Mouse (Mus musculus): ENCODE measurements at regions not wholly inside any gene's neighbourhood (a gene's known extent, or its start where the extent isn't known, plus 50 kb on each side); places are given as distances from the start of the nearest gene placed in this dataset.

DNA sequence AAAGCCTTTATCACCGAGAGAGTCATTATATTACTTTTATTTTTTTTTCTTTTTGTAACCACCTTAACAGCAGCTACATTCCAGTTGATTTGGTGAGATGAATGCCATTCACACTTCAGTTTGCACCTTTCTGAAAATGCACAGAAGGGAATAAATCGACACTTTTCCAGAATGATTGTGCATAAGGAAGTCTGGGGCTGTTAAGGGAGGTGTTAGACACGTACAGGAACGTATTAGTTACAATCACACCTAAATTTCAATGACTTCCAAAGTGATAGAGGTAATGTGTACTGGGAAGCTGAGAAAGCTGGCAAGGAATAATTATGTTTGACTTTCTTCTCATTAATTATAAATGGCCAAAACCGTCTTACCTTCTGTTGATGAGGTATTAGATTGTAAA lies 352.7 kb upstream of the Epha3 start:
- Histone ChIP-seq H3K27me3 (ENCODE audit: control insufficient read depth, insufficient read depth, low read length) (no peaks in the 10 kb centered on the region), H3K4me2 (replicated peaks) (no peak overlapping the region), H3K9me3 (ENCODE audit: control insufficient read depth, low read length) (no peaks in the 10 kb centered on the region), H3K4me3 (replicated peaks; ENCODE audit: low read length) (no peak overlapping the region), H3K9ac (no peak overlapping the region), H3K27ac (no peak overlapping the region), H3K4me1 (replicated peaks; ENCODE audit: control insufficient read depth, insufficient read depth, low read length) (no peaks in the 10 kb centered on the region), H3K36me3 (replicated peaks; ENCODE audit: control insufficient read depth, insufficient read depth) (no peaks in the 10 kb centered on the region)
- ATAC-seq (ENCODE audit: low FRiP score) (no peak), DNase-seq (ENCODE audit: low spot score) (no peak)
- 88% methylated on average over 5 of the region's 5 CpGs for WGBS

- Histone ChIP-seq H3K36me3 (replicated peaks; ENCODE audit: control insufficient read depth, insufficient read depth) (no peaks in the 10 kb centered on the region), H3K27me3 (ENCODE audit: control insufficient read depth, insufficient read depth, low read length) (no peaks in the 10 kb centered on the region), H3K4me1 (replicated peaks; ENCODE audit: control insufficient read depth, insufficient read depth, low read length) (no peaks in the 10 kb centered on the region), H3K4me3 (replicated peaks; ENCODE audit: low read length) (no peak overlapping the region), H3K27ac (no peak overlapping the region), H3K4me2 (replicated peaks) (no peak overlapping the region), H3K9ac (no peak overlapping the region), H3K9me3 (ENCODE audit: control insufficient read depth, low read length) (no peaks in the 10 kb centered on the region)
- WGBS, result 95% methylated on average over 1 of the region's 1 CpGs
- no peak for ATAC-seq (ENCODE audit: low FRiP score)
- no peak for DNase-seq (ENCODE audit: low spot score)
These were observed 347.9 kb upstream of the Epha3 start for GRCm38 (mm10) chr16:64211895-64212294.

DNA sequence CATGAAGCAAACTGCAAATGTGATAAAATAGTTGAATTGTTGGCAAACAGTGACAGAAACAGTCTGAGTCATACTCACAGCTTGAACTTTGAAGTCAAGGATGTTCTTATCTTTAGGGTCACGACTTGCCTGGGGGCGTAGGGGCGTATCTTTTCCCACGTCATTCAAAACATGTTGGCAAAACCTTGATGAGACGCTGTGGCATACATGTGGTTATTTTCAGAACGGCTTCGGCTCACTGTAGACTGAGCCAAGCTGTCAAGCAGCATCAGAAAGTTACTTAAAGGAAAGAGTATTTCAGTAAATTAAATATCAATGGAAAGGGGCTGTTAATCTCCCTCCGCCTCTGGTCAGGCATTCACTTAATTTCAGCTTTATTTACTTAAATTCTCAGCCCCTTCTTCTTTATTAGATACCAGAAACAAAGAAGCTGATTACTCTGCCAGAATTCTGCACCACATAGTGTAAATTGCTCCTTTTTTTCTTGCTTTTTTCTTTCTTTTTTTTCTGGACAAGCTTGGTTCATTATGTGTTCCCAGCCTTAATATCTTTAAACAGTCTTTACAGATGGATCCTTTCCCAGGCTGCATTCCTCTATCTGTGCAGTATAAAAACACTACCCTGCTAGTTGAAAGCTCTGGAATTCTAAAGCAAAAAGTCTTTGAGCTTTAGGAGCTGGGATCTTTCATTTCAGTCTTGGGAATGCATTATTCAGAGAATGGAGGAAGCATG lies 302.9 kb upstream of the Epha3 start:
- 52% methylated on average over 8 of the region's 8 CpGs for WGBS
- Histone ChIP-seq H3K36me3 (replicated peaks; ENCODE audit: control insufficient read depth, insufficient read depth) (no peaks in the 10 kb centered on the region), H3K27ac (no peak overlapping the region), H3K4me1 (replicated peaks; ENCODE audit: control insufficient read depth, insufficient read depth, low read length) (no peaks in the 10 kb centered on the region), H3K4me3 (replicated peaks; ENCODE audit: low read length) (no peak overlapping the region), H3K9me3 (ENCODE audit: control insufficient read depth, low read length) (no peaks in the 10 kb centered on the region), H3K9ac (no peak overlapping the region), H3K27me3 (ENCODE audit: control insufficient read depth, insufficient read depth, low read length) (no peaks in the 10 kb centered on the region), H3K4me2 (replicated peaks) (no peak overlapping the region)
- no peak for ATAC-seq (ENCODE audit: low FRiP score)
- no peak for DNase-seq (ENCODE audit: low spot score)

DNA sequence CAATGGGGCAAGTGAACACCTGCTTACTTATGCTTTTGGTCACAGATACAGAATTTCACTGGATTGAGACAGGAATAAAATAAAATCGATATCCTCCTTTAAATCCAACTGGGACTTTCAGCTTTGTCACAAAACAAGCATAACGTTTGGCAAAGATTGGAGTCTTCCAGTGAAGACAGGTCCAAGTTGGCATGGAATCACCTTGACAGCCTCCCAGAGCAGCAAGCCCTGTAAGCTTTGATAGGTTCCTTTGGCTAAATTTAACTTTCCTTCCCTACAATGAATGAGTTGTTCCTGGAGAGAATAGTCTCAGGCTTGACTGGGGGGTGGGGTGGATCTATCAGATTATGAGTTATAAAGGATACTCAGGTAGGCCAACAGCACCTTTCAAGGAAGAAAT lies 302.1 kb upstream of the Epha3 start:
- Histone ChIP-seq H3K9me3 (ENCODE audit: control insufficient read depth, low read length) (no peaks in the 10 kb centered on the region), H3K4me2 (replicated peaks) (no peak overlapping the region)
- no peak for DNase-seq (ENCODE audit: low spot score)

DNA sequence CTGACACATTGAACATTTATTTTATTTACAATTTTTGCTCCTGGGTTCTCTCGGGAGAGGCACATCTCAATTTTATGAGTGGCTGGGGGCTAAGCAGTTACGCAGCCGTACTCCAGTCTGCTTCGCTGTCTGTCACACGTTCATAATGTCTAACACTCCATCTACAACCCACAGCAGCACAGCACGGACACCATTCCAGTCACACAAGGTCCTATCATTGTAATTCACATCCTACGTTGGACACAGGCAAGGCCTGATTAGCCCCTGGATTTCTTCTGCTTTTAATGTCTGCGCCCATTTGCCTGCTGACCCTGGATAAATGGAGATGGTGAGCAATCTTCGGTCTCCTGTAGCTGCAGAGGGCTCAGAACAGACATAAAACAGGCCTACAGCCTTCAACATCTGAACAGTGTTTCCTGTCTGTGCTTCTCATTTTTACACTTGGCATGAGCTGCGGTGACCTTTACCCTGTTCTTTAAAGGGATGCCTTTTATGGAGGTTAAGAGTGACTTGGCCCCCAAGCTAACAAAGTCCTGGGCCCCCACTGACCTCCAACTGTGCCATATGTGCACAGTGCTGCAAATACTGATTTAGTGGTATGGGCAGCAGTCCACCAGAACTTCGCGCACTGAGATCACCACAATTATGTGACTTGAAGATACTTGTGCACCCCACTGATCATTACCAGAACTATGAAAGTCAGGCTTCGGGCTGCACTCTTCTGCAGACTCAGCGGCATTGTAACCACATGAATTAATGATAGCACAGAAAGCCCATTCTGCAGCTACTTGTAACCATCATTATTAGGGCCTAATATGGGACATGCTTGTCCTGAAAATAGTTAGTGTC lies 281.9 kb upstream of the Epha3 start:
- ATAC-seq (ENCODE audit: low FRiP score) (no peak), DNase-seq (ENCODE audit: low spot score) (no peak)
- Histone ChIP-seq H3K4me1 (replicated peaks; ENCODE audit: control insufficient read depth, insufficient read depth, low read length) (no peaks in the 10 kb centered on the region), H3K4me3 (replicated peaks; ENCODE audit: low read length) (no peak overlapping the region), H3K9me3 (ENCODE audit: control insufficient read depth, low read length) (no peaks in the 10 kb centered on the region), H3K27ac (no peak overlapping the region), H3K36me3 (replicated peaks; ENCODE audit: control insufficient read depth, insufficient read depth) (no peaks in the 10 kb centered on the region), H3K9ac (no peak overlapping the region), H3K27me3 (ENCODE audit: control insufficient read depth, insufficient read depth, low read length) (no peaks in the 10 kb centered on the region), H3K4me2 (replicated peaks) (no peak overlapping the region)
- 71% methylated on average over 14 of the region's 14 CpGs for WGBS

More for the DNA sequence above, 302.1 kb upstream of the Epha3 start:
- WGBS, result 80% methylated on average over 2 of the region's 2 CpGs
- Histone ChIP-seq H3K27ac (no peak overlapping the region), H3K4me3 (replicated peaks; ENCODE audit: low read length) (no peak overlapping the region), H3K36me3 (replicated peaks; ENCODE audit: control insufficient read depth, insufficient read depth) (no peaks in the 10 kb centered on the region), H3K9ac (no peak overlapping the region), H3K4me1 (replicated peaks; ENCODE audit: control insufficient read depth, insufficient read depth, low read length) (no peaks in the 10 kb centered on the region), H3K27me3 (ENCODE audit: control insufficient read depth, insufficient read depth, low read length) (no peaks in the 10 kb centered on the region)
- no peak for ATAC-seq (ENCODE audit: low FRiP score)

Measured in hindbrain, embryonic 14.5 days (tissue).